Mouse (Mus musculus) right cerebral cortex, postnatal 14 days (tissue): Measurements from ENCODE around the gene Pank4.
A peak's percentile ranks its signal among the peaks of the same experiment; 100 is the strongest.

Experiments used
- DNase-seq: peaks from one replicate; pipeline ENCODE4 v3.0.0; 2022

Gene Pank4

DNA sequence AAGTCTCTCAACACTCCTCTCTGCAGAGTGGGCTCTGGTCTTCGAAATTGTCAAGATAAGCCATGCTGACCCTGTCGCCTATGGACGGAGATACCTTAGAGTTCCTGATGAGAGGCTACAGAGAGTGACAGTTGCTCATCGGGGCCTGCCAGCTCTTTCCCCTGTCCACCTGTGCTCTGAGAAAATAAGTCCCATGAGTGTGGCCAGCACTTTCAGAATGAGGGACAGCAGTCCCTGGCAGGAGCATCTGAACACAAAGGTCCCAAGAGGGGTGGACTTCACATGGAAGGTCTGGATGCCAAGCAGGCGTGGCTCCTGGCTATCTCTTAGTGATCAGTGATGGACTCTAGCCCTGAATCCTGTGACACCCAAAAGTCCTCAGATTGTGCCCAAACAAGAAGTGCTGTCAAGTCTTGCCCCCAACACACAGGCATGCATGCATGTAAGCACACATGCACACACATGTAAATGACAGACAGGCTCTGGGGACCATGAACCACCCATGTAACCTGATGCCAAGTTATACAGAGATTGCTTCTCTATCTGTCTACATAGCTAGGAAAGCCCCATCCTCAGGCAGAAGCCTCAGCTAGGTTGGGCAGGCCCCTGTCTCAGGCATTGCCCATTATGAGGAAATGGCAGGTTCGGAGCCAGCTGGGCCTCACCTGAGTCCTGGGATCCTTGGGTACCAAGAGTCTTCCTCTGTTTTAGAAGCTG lies 20.4 kb upstream of the Pank4 start:
- no peak for DNase-seq

DNA sequence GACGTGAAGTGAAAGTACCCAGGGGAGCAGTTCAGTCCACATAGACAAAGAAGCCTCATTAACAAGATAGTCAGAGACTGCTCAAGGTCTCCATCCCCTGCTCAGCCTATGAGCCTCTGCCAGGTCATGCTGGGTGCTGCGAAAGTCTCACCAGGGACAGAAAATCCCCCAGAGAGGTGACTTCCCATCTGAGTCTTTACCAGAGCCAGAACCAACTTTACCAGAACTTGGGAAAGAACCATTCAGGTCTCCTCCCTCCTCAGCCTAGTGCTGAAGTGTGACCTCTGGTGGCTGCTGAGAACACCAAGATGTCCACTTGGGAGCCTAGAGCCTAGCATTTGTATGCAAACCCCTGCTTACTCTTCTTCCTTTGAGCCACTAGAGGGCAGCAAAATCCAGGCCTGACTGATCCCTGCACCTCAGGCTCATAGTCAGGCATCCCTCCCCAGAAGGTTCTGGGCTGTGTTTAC lies 19.8 kb upstream of the Pank4 start:
- DNase-seq, result peak; percentile 62

DNA sequence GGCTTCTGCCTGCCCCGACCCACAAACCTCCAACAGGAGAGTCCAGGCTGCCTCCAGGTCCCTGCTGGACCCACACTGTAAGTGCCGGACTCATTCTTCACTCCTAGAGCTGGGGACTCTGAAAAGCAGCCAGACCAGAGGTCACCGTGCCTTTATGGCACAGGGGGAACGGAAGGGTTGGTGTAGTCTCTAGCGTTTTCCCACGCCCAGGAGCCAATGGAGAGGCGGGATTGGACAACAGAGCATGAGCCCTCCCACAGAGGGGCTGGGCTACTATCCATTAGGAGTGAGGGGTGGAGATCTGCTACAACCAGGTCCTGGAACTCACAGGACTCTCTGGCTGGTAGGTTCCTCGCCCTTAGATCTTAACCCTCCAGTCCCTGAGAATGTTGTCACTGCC lies 17.6 kb upstream of the Pank4 start:
- peak; percentile 47 for DNase-seq

DNA sequence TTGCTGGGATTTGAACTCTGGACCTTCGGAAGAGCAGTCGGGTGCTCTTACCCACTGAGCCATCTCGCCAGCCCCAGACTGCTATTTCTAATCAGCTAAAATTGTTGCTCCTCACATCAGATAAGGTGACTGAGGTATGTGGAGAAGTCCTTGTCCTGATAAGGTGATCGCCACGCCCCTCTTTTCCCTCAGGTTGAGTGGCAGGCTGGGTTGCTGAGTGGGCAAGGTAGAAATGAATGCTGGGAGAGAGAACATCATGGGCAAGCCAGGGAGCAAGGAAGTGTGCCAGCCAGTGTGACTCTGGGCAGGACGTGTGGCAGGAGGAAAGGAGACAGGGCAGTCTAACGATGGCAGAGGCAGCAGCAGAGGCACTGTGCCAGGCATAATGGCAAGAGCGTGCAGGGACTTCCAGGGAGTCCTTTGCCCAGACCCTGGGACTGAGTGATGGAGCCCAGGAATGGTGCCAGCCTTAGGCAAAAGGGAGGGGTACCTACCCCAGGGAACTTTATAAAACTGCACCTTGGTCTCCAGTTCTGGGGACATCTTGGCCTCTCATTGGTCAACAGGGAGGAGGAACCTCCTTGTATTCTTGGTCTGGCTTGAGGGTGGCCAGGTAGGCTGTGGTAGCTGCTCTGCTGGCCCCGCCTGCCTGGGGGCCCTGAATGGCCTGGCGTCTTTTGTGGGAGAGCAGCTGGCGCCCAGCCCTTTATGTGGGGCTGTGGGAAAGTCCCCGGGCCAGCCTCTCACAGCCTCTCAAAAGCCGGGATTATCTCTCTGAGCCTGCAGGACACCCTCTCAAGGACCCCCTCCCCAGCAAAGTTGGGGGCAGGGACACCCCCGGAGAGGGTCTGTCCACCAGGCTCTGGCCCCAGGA lies 15.6 kb upstream of the Pank4 start:
- DNase-seq, result peak; percentile 58

DNA sequence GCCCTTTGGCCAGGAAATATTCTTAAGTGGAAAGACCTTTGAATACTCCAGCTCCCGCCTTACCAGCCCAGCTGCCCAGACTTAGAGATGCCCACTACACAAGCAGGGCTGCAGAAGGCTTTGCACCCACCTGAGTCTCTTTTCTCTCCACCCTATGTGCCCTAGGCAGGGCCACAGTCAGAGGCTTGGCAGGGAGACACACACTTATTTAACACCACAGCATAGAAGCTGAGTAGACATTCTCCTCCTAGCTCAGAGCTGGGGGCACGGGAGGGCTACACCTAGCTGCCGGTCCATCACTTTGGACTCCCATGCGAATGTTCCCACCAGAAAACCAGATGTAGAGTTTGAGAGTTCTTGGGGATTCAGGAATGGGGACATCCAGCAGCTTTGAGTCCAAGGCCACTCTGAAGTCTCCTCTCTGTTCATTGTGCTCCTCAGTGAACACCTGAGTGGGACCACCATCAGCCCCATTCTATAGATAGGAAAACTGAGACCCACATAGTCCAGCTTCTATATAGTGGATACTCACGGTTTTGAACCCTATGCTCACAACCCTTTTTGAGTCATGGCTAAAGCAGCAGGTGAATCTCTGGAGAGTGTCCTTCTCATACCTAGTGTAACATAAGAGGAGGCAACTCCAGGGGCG lies 14.9 kb upstream of the Pank4 start:
- no peak for DNase-seq

DNA sequence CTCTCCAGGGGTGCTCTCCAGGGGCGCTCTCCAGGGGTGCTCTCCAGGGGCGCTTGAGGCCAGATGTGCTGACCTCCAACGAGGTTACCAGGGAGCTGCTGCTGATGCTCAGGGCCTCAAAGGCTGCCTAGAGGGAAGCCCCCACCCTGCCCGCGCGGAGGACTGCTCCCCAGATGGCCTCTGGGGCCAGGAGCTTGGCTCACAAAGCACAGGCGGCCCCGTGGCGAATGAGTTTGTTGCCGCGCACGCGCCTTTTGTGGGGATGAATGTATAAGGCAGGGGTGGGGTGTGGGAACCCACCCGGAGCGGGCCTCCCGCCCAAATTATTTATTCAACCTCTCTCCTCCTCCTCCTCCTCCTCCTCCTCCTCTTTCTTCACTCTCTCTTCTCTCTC lies 14.3 kb upstream of the Pank4 start:
- DNase-seq, result no peak

DNA sequence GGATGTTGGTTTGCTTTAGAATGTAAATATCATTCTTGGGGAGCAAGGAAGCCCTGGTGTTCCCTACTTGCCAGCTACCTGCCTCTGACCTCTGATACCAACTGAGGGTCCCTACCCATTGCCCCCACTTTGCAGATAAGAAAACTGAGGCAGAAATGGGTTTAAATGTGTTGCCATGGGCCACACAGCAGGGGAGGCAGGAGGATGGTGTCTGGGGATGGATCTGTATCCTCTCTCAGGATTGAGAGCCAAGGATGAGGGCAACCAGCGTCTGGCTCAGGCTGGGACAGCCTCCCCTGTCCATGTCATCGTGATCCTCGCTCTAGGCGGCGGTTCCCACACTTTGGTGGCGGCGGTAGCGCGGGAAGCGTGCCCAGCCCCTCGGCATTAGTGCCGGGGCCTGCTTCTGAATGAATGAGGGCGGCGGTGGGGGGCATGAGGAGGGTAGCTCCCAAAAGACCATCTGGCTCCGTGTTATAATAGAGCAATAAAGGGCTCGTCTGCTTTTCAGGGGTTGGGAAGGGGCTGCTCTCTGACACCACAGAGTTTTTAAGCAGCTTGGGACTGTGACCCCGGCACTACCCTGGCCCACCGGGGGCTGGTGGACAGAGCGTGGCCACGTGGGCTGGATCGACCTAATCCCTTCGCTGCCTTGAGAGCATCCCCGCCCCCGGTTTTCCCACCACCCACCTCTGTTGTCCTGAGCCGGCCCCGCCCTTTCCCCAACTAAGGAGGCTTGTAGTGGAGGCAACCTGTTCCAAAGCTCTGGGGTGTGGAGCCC lies 11.3 kb upstream of the Pank4 start:
- no peak for DNase-seq

DNA sequence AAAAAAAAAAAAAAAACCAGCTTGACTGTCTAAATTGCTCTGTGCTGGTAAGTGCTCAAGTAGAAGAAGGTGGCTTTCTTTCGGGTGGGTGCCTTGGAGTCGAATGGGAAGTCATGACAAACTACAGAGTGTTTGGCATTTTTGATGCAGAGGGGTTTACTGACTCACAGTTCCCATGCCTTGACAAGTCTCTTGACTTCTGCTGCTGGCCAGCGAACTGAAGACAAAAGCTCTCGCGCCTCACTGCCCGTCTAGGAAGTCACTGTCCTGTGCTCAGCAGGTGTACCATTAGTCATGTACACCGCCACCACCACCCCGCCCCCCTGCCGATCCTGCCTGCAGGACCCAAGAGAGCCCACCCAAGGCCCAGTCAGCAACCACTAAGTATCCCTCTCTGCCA lies 7.3 kb upstream of the Pank4 start:
- no peak for DNase-seq

DNA sequence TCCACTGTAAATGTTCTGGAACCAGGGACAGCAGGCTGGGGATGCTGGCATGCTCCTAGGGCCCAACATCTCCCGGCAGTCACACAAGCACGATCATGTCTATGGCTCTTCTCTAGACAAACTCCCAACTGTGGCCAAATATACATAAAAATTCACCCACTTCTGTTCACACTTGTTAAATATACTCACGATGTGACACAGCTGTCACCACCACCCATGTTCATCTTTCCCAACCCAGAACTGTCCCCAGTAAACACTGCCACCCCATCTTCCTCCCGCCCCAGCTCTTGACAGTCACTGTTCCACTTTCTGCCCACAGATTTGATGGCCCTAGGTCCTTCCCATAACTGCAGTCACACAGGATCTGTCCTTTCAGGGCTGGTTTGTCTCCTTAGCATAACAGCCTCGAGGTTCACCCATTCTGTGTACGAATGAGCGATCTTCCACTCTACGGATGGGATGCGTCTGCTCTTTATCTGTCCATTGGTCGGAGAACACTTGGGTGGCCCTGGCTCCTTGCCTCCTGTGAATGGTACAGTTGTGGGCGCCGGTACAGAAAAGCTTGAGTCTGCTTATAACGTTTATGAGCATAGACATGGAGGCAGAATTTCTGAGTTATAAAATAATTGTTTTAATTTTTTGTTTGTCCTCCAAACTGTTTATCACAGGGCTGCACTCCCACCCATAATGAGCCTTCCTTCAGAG lies 6.5 kb upstream of the Pank4 start:
- no peak for DNase-seq

DNA sequence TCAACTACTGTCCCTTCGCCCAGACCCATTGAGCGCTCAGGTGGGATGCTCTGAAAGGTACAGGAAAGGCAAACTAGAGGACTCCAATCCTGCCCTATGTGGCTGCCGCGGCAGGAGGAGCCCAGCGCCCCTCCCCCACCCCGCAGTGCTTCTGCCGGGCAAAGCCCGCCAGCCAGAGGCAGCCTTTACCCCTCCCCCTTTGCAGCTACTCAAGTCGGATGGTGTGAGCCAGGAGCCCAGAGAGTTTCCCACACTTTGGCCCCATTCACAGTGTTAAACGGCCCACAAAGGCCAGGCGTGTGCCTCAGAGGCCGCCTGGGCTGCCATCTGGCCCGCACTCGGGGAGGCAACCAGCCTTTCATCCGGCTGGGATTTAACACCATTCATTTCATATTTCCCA lies 5.8 kb upstream of the Pank4 start:
- DNase-seq, result peak; percentile 64

DNA sequence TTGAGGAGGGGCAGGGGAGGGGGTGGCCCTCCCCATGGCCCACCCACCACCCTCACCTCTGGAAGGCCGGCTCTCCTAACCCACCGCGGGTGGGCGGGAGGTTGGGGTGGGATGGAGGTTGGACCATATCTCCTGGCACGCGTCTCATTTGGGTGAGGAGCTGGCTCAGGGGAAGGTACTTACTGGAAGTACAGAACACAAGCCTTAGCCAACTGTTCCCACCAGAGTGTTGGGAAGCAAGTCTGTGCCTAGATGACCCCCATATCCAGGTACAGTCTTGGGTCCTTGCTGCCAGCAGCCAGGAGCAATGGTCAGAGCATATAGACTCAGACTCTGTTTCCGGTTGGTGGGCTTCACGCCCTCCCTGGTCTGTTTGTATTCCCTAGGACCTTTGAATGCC lies 5.3 kb upstream of the Pank4 start:
- DNase-seq, result no peak

DNA sequence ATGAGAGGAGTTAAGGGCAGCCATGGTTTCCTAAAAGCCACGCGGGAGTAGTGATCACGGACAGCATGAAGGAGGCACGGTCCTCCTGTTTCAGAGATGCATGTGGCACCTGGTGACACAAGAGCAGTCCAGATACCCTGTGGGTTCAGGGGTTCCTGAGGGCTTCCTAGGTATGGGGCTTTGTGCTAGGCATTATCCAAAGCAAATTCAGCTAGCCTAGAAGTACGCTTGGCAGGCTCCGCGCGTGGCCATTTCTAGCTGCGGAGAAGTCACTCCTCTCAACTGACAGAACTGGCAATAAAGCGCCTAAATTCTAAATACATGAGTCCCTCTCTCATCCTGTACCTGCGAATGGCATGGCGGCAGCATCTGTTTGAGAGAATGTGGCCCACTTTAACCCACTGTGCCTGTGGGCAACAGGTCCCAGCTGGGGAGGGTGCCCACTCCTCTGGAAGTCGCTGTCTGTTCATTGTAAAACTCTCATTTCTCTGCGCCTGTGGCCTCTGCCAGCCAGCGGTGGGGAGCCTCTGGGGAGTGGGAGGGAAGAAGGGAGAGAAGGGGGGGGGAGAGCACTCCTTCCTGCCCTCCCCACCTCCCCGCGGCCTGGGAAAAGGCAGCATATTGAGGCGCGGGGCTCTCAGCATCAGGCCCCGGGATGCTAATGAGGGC lies 3.8 kb upstream of the Pank4 start:
- DNase-seq, result no peak

DNA sequence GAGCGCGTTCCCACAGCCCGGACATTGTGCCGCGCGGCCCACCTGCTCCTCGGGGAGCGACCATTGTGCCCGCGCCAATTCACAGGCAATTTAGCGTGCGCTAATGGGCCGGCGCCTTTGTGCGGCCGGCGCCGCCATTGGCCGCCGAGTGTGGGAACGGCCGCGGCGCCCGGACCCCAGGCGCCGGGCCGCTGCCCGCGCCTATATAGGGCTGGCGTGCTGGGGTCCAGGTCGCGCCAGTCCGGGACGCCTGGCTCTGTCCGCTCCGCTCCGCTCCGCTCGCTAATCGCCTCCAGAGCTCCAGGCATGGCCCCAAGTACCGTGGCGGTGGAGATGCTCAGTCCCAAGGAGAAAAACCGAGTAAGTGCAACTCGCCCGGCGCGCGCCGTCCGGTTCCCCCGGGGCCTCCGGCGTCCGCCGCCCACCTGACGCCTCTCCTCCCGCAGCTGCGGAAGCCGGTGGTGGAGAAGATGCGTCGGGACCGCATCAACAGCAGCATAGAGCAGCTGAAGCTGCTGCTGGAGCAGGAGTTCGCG lies 3.2 kb upstream of the Pank4 start, which contains the start of gene Hes5:
Hes5 (plus strand) TSS at position 234 of the 536 bp plus-strand sequence.
- DNase-seq, result peak; percentile 69

DNA sequence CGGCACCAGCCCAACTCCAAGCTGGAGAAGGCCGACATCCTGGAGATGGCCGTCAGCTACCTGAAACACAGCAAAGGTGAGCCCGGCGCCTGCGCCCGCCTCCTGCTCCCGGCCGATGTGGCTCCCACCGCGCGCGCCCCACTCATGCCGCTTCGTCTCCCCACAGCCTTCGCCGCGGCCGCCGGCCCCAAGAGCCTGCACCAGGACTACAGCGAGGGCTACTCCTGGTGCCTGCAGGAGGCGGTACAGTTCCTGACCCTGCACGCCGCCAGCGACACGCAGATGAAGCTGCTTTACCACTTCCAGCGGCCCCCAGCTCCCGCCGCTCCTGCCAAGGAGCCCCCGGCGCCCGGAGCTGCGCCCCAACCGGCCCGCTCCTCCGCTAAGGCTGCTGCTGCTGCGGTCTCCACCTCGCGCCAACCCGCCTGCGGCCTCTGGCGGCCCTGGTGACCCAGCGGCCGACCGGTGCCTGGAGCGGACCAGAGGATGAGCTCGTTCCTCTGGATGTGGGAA lies 2.6 kb upstream of the Pank4 start:
- DNase-seq, result peak; percentile 44

DNA sequence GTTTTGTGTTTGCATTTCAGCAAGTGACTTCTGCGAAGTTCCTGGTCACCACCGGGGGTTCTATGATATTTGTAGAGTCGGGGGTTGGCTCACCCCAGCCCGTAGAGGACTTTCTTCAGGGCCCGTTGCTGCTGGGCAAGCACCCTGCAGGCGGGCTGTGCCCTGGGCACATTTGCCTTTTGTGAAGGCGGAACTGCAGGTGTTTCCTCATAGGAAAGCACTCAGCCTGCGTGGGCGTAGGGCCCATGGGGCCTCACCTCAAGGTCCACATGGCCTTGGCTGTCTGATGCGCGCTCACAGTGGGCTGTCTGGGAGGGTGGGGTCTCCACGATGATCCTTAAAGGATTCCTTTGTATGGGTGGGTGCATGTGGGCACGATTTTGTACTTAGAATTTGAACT lies 2.0 kb upstream of the Pank4 start:
- no peak for DNase-seq

DNA sequence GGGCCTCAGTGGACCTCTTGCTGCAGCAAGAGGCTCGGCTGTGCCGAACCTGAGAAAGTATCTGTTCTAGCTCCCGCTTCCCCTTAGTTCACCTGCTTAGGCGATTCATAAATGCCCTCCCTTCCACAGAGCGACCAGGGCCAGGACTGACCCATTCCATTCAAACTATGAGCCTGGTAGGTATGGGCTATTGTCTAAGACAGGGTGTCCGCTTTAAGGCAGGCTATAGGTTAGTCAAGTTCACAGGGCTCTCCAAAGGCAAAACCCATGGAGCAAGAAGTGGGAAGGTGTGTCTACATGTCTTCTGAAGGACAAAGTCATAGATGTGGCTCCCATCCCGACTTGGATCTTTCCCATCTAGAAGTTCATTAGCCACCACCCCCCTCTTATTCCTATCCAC lies 1.2 kb upstream of the Pank4 start:
- no peak for DNase-seq

DNA sequence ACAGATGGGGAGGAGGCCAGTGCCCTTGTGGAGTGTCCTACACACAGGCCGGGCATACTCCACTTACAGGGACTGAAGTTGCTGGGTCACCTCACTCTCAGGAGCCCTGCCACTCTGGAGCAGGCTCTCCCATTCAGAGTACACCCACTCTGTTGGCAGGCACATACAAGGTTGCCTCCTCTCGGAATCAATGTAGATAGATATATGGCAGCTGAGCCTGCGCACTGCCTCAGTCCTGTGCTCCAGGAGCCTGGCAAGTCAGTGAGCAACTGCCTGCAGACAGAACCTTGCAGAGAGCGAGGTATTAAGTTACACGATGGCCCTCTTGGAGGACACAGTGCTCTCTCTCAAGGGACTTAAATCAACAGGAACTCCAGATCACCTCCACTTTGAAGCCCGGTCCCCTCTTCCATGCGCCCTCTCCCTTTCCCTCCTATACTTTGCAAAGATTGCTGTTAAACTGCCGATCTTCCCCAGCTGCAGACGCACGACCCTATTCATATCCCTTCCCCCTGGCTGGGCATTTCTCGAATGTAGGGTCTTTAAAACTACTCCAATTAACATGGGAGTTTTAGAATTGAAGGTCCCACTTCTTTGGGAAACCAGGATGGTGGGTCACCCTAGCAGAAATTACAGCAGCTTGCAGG lies 610 bp upstream of the Pank4 start:
- DNase-seq, result no peak

DNA sequence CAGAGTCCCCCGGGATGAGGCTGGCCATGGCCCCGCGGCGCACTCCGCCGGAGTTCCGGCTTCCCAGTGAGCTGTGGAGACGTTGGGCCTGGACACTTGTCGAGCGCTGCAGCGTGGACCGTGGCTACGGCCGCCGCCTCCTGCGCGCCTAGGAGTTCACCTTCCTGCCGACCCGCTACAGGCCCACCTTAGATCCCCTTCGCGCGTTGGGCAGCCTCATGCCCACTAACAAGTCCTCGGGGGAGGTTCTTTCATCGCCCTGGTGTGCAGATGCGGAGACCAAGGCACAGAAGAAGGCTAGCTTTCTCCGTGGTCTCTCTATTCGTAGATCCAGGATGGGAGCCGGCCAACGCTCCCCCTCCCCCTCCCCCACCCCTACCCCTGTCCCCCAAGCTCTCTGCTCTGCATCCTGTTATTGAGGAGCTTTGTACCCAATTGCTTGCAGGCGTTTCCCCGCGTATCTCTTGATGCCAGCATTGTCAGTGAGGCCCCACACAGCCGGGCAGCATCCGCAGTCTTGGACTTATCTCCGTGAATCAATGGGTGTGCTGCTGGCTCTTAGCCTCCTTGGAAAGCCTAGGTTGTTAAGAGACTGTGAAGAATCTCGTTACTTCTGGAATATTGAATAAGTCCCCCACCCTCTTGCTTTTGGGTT lies 785 bp downstream of the Pank4 start:
- DNase-seq, result no peak

DNA sequence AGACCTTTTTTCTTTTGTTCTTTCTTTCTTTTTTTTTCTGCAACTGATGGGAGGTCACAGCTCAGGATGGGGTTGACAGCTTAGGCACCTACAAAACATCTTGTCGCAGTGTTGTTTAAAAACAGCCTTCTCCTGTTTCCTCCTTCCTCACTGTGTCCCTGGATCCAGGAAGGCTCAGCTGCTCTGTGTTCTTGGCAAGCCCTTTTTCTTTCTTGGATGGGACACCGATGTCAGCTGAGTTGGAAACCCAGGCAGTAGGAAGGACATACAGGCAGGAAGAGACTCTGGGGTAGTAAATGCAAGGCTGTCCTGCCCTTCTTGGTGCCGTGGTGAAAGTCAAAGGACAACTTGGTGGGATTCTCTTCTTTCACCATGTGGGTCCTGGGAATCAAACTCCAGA lies 1.9 kb downstream of the Pank4 start:
- DNase-seq, result no peak

DNA sequence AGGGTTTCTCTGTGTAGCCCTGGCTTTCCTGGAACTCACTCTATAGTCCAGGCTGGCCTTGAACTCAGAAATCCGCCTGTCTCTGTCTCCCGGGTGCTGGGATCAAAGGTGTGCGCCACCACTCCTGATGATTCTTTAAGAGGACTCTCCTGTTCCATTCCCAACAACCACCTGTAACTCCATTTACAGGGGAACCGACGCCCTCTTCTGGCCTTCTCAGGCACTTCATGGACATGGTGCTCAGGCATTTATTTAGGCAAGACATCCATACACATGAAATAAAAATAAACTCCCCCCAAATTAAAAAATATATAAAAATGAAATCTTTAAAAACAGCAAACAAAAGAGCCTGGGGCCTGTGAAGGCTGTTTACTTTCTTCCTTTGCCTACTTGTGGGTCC lies 3.2 kb downstream of the Pank4 start:
- DNase-seq, result peak; percentile 74
